Mouse (Mus musculus): ENCODE data around the gene Tmem44. TPM values are rescaled to one million over a fixed set of nuclear protein-coding genes. Genes with fewer than 3 reads are reported as not detected.

Gene Tmem44
- total RNA-seq (2021): 1 to 10 TPM; 2.3 to 2.5 TPM
- long read RNA-seq, experiment 1: 0 reads
- long read RNA-seq, experiment 2, partial matches to known transcripts: 0 of 3 reads
- long read RNA-seq, experiment 2, other reads (novel, unspliced or antisense): 3 of 3 reads

DNA sequence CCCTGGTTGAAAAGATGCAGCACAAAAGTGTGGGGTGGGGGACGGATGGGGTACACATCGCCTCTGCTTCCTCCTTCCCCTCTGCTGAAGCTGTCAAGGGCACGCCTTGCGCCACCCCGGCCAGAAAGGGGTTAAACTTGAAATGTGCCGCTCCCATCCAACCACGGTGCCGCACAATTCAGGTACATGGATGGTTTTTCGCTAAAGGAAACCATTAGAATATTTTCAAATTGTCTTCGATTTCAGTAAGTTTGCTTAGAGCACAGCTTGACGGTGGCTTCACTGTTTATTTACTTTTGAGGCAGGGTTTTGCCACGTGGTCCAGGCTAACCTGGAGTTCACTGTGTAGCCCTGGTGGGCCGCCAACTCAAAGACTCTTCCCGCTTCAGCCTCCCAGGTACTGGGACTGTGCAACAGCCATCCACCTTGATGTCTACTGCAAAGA is at the start of gene Tmem44:
Tmem44 (minus strand) TSS at position 95 of the 445 bp plus-strand sequence.
- DNase-seq: no peak

DNA sequence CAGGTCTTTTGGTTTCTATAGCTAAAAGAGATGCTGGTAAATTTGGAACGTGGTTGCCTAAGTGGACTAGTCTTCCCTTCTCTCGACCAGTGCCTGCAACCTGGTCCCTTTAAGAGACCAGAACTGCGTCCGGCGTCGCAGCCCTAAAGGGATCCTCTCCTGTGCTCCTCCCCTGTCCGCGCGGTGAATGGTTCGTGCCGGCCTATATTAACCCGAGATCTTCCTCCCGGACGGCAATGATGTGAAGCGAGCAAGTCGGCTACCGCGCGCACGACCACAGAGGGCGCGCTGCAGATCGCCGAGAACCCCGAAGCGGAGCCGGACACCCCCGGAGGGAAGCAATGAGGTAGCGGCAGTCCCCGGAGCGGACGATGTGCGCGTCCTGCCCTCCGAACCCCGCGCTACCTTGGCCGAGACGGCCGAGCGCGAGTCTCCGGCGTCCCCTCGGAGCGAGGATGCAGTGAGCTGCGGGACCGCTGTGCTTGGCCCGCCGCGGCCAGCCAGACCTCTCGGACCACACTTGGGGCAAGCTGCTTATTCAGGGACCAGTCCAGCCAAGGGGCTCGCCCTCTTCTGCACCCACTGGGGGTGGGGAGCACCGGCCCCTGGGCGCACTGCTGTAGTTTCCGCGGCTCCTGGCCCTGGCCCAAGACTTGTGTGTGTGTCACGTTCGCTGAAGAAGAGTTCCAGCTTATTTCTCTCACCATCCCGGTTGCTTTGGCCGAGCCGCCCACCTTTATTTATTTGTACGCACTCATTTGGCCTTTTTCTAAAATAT is 49.0 kb upstream of the Tmem44 start, which contains the start of gene Fam43a:
Fam43a (plus strand) TSS at position 233 of the 778 bp plus-strand sequence.
- peak; percentile 90 for DNase-seq

DNA sequence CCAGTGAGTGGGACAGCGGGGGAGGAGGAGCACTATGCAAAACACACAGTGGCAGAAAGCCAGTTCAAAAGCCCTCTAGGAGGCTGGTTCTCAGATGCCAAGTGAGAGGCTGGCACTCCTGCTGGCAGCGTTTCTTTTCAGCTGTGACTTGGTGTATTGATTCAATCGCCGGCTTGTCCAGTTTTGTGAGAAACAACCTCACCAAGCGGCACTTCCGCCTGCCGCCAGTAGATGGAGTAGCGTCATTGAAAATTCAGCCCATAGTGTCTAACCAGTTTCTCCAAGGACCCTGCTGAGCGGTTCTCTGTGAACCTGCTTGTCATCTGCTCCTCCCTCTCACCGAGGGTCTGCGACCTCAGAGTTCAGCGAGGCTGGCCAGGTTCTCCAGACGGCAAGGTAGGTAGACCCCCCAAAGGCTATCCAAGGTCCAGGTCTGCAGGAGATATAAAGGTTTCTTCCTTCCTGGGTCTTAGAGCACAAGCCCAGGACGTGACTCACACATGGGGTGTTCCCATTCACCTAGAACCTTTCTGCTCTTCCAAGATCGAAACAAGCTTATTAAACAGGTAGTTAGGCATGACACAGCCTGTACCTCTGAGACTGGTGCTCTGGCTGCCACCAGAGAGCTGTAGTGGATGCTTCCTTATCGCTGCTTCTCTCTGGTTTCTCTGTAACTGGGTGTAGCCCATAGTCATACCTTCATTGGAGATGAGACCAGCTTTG is 46.5 kb upstream of the Tmem44 start:
- peak; percentile 56 for DNase-seq

DNA sequence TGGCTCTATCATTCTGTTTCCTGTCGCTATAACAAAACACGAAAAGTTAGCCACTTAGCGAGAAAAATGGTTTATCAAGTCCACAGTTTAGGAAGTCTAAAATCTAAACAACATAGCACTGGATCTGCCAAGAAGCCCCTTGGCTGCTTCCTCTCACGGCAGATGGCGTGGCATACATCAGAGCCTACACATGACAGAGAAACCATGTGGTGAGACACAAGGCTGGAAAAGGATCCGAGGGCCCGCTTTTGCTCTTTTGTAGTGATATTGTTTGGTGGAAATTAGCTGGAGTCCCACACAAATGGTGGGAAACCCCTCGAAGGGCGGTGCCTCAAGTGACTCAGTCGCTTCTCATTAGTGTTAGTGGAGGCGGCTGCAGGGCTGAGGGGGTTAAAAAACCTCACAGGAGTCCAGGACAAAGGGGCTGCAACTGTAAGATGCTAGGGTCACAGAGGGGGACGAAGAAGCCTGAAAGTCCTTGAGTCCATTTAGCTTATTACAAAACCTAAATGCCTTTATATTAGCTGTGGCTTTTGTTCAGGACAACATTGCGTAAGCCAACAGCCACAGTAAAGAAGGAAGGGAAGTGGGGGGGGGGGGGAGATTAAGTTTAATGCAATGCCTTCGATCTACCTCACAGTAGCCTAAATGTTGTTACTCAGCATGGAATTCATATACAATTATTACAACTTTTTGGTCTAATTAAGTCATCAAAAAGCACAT is 45.4 kb upstream of the Tmem44 start:
- no peak for DNase-seq

DNA sequence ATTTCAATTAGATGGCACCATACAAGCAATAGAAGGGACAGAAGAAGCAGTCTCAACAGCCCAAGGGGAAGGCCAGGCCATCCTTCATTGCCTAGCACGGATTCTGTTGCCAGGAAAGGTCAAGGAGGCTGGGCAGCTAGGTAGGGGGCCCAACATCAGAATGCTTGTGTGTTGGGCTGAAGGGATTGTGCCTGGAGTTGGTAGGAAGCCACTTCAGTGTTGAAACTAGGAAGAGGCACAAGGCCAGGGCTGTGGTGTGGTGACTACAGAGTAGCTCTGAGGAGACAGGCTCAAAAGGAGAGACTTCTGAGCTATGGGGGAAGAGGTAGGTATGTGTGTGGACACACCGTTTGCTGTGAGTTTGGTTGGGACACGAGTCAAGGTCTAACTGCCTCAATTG is 44.7 kb upstream of the Tmem44 start:
- DNase-seq: no peak

DNA sequence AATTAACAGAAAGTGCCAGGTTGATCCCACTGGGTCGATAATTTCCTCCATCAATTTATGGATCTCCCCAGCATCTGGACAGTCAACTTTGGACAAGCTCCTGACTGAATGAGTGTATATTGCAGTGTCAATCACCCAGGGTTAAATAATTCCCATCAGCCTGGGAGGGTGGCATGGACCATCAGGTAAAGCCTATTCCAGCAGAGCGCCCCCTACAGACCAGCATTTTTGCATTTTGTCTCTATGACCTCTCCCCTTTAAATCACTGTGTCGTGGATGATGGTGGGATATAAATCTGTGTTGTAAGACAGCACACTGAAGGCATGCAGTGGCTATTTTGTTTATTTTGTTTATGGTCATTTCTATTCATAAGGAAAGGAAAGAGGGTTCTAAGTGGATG is 41.3 kb upstream of the Tmem44 start:
- DNase-seq: no peak

DNA sequence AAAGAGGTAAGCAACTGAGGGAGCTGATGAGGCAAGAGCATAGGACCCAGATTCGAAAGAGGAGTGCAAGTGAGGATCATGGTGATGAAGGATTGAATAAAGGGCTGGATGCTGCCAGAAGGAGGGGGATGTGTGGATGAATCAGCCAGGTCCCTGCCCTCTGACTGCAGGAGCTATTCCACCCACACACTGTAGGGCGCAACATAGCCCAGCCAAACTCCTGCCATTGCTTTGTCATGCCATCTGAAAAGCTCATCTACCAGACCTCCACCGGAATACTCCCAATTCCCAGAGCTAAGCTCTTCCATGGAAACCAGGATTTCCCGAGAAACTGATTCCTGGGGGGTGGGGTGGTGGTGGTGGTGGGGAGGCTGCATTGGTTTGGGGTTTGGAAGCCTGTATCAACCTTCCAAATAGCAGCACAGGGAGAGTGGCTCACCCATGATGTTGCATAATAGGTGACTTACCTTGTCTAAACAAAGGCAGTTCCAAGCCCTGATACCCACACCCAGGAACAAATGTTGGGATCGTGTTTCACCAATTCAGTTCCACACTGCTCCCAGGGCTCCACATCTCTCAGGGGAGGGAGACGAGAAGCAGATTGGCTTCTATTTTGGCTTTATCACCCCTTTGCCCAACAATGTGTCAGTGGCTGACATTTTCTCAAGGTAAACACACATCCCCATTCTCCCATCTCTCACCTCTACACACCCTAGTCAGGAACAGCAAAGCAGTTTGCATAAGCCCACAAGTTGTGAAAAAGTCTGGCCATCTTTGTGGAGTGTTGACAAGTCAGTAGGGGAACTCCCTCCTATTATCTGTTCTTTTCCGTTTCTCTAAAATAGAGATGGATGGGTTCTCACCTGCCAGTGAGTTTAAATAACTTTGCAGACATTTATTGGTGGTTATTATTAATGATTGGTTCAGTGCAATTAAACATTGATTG is 39.9 kb upstream of the Tmem44 start:
- no peak for DNase-seq

DNA sequence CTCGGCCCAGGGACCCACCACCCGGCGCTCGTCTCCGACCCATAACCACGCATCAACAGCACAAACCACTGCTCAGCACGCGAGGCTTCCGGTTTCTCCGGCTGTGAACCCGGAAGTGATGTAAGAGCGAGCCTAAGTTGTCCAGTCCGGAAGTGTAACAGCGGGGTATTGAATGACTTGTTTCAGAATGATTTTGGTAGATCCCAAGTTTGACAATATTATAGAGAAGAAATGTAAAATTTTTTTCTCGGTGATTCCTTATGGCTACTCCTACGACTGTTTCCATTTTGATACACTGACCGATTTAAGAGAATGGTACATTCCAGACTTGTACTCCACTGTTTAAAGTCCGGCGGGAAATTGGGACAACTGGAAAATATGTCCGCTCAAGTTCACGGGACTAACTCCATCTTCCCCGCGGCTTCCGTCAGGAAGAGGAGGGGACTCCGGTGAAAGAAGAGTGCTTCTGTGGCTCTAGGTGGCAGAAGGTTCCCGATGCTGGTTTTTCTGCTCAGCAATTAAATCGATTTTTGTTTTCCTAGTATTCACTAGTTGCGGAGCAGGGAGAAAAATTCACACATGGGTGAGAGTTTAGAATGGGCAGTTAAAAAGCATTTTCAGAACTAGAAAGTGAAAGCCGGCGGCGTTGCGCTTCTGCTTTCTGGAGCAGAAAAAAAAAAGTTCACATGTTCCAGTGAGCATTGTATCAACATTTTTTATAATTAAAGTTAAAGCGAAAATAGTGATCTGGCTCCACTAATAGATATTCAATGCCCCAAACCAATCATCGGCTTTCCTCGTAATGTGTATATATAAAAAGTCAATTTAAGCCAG is 37.1 kb upstream of the Tmem44 start, which contains the start of gene Lsg1:
Lsg1 (minus strand) TSS at position 99 of the 834 bp plus-strand sequence.
- peak; percentile 75 for DNase-seq

DNA sequence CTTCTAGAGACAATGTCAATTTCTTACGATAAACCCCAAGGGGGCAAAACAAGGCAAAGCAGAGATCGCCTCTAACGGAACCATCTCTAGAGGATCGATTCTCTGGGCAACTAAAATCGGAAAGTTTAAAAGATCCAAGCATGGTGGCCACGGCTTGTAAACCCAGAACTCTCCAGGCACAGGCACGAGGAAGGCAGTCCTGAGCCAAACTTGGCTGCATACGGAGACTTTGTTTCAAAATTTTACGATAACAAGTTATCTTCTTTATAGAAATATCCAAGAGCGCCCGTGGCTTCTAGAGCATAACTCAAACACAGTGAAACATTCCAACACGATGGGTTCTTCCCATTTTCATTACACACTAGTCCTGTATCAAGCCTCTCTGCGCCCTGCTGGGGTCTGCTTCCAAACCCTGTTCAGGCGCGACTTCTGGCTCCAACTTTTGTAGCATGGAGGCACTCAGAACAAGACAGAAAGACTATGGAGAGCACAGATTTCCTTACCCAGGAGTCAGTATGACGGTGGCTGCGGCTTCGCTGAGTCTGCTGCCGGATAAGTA is 36.4 kb upstream of the Tmem44 start:
- DNase-seq: no peak

DNA sequence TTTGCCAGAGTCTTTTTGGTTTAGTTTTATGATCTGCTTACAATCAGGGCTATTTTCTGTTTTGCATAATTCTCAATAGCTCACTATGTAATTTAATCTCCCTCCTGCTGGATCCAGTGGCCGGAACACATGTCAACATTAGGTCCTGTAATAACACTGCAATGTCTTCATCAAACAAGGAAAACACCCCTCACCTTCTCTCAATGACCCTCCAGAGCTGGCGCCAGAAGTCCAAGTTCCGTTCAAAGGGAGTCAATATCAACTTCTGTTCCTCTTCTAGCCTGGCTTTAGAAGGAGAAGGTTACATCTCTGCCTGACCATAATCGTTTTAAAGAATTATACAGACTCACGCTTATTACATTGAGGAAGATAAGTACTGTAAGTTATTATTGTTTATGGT is 30.1 kb upstream of the Tmem44 start:
- DNase-seq: no peak

DNA sequence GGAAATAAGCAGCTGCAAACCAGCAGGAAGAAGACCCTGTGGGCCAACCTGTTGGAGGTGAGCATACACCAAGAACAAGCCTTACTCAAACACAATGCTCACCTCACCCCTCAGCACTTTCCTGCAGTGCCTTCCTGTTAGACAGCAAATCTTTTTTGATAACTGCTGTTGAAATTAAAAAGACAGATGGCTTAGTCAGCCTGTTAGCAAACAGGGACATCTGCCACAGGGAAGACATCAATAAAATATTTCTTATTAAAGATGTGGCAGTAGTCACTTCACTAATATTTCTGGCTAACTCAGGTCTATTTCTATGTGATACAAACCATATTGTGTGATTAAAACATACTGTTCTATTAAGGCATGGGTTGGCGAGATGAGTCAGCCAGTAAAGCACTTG is 25.8 kb upstream of the Tmem44 start:
- no peak for DNase-seq

DNA sequence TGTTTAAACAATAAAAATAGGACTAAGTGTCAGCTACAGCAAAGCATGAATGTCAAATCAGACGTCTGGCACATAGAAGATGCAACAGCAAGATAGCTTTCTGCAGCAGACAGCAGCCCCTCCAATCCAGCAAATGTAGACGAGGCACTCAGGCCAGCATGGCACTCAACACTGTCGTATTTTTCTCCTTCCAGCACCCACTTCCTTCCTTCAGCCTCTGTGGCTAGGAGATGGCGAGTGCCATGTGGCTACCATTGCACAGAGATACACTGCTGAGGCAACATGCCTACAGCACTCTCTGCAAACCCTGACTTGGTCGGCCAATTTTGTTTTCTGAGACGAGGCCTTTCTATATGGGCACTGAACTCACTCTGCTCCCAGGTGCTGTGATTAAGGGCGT is 25.2 kb upstream of the Tmem44 start:
- no peak for DNase-seq

DNA sequence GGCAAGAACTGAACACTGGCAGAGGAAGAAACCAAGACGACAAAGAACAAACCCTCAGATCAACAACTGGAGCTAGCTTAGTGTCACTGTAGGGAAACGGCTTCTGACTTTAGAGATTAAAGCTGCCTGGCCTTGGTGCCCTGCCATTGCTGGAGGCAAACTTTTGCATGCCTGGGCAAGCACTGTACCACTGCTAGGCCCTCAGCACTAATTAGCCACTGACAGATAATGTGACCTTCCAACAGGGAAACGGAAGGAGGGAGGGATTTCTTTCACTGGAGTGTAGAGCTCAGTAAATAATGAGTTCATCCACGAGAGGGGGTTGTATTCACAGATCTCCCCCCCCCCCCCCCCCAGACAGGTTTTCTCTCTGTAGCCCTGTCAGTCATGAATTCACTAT is 21.6 kb upstream of the Tmem44 start:
- DNase-seq: no peak

DNA sequence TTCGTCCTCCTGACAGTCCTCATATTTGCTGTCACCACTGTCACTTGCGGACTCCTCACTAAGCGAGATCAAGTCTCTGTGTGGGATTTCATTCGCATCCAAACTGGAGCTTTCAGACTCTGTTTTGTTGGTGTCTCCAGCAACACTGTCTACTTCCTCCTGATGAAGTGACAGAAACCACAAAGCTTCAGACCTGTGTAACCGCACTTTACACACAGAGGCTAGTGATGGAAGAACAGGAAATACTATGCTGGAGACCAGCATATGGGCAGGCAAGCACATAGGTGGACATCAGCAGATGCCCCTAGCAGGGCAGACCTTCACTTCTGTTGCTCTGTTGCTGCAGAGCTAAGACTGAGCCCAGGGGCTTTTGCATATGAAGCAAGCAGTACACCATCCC is 20.7 kb upstream of the Tmem44 start:
- no peak for DNase-seq

DNA sequence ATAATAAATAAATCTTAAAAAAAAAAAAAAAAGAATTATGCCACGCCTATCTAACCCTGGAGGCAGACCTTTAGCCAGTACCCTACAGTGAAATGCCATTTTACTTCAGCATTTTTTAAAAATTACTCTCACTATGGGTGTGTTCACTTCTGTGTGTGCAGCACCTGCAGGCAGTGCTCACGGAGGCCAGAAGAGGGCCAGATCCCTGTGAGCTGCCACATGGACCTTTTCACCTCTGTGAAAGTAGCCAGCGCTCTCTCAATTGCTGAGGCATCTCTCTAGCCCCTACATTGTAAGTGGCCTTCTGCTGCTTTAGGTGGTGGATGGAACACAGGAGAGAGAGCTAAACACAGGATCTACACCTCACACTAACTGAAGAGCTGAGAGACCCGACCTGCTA is 19.5 kb upstream of the Tmem44 start:
- no peak for DNase-seq

DNA sequence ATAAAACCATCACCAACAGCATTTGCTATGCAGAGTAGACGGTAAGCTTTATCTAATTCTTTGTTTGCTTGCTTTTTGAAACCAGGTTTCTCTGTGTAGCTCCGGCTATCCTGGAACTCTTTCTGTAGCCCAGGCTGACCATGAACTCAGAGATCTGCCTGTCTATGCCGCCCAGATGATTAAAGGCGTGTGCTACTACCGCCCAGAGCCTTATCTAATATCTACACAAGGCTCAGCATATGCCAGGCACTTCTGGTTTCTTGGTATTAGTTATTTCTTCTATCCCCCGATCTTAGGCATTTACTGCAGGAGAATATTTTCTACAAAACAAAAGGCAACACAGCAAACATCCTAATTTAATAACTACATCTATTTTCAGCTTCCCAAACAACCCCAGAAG is 15.0 kb upstream of the Tmem44 start:
- no peak for DNase-seq

DNA sequence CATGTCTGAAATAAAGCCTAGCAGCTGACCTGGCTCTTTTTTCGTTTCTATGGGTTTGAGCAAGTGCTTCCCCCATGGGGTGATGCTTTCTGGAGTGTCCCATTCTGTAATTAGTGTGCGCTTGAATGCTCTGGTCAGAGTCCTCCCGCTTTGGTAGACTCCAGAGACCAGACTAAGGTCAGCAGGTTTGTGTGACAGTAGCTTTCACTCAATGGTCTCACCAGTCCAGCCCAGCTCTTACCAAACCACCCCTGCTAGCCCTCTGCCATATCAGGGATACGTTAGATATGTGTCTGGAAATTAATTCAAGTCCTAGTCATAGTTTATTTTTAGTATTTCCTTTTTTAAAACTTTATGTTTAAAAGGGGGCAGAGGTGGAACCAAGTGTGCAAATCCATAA is 10.0 kb upstream of the Tmem44 start:
- no peak for DNase-seq

DNA sequence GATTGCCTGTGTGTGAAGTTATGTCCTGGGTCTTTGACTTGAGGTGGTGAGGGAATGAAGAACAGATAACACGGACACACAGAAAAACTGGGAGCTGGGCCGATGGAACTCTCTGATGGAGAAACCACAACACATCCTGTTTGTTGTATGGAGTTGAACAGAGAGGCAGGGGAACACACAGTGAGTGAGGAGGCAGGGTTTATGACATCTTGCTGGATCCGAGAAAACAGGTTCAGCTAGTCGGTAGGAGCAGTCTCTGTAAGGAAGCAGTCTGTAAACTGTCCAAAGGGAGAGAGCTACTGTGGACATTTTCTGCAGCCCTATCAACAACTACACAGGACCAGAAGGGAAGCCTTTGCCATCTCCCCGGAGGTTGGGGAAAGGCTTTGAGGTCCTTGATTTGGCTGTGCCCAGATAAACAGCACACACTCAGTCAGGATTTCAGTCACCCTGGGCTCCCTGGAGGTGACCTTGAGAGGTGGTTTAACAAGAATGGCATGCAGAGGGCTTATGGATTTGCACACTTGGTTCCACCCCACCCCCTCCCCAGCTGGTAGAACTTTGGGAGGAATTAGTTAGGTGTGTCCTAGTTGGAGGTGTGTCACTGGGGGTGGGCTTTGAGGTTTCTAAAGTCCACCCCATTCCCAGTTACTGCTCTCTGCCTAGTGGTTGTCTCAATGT is 8.8 kb upstream of the Tmem44 start:
- no peak for DNase-seq

DNA sequence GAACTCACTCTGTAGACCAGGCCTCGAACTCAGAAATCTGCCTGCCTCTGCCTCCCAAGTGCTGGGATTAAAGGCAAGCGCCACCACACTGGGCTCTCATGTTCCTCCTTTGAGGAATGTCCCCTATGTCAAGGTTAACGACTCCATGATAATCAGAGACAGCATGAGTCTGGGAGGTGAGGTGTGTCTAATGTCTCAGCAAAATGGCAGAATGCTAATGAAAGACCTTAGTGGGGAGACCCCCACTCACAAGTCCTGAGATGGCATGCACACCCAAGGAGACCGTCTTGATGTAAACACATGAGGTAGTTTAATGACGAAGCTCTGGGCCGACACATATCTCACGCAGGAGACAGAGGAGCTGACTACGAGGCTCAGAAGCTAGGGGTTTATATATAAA is 3.5 kb upstream of the Tmem44 start:
- no peak for DNase-seq

All from gastrocnemius, postnatal 25 days (tissue).